Mouse (Mus musculus) frontal cortex, postnatal 36 days (tissue): Measurements from ENCODE around the gene Muc1.

Experiments
- DNase-seq, 2 experiments: peaks; one replicate each; pipeline ENCODE4 v3.0.0; 2022; ENCODE audit warnings: low spot score in 2 of 2

The Muc1 gene

DNA sequence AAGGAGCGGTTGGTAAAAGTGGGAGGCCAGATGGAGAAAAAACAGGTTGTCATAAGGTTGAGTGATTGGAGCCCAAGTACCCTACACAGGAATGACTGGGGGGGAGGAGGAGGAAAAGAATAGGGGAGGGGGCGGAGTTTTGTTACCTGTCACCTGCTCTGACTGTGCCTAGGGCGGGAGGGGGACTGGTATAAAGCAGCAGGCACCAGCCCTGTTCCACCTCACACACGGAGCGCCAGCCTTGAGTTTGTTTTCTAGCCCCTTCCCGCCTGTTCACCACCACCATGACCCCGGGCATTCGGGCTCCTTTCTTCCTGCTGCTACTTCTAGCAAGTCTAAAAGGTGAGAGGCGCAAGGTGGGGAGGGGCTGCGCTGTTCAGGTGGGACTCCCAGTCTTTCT, at the start of gene Muc1:
Muc1 (plus strand) TSS at position 222 of the 400 bp plus-strand sequence.
- DNase-seq, result no peak

DNA sequence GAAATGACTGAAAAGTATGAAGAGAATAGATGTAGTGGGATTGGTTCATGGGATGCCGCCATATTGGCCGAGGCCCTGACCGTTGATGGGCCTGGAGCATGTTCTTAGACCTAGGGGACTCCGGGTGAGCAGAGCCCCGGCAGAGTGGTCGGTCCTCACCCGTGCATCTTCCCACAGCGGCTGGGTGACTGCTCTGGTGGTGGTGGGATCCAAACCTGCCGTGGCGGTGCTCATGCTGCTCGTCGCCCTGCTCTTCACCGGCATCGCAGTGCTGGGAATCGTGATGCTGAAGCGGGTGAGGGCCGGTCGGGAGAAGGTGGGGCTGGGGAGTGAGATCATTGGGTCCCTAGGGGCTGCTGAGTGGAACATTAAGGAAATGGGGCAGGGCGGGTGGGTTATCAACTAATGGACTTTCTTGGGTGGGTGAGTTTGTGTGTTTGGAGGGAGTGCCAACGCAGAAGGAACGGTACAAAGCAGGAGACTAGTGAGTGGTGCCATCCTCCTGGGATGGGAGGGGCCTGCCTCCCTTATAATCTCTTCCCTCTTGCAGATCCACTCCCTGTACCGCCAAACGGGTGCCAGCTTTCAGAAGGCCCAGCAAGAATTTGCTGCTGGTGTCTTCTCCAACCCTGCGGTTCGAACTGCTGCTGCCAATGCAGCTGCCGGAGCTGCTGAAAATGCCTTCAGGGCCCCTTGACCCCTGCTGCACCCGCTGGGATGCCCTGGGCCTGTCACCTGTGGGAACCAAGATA, 46.9 kb upstream of the Muc1 start:
- DNase-seq, result no peak

DNA sequence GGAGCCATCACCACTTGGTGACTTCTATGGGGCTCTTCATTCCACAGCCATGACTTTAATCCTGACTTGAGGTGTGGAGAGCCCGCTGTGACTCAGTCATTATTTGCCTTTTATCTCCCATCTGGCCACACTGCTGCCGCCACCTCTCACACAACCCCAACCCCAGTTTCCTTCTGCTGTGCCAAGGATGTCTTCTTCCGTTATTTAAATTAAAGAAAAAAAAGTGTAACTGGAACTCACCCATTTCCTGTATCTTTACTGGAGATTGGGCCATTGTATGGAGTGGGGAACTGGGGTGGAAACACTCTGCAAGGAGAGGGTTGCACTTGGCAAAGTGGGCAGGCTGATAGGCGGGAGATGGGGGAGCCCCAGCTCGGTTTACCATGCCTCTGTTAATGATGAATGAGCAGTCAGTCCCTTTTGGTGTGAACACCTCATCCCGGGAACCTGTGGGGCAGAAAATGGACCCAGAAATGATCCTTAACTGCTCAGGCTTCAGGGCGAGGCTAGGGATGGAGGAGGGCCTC, 46.3 kb upstream of the Muc1 start:
- no peak for DNase-seq

DNA sequence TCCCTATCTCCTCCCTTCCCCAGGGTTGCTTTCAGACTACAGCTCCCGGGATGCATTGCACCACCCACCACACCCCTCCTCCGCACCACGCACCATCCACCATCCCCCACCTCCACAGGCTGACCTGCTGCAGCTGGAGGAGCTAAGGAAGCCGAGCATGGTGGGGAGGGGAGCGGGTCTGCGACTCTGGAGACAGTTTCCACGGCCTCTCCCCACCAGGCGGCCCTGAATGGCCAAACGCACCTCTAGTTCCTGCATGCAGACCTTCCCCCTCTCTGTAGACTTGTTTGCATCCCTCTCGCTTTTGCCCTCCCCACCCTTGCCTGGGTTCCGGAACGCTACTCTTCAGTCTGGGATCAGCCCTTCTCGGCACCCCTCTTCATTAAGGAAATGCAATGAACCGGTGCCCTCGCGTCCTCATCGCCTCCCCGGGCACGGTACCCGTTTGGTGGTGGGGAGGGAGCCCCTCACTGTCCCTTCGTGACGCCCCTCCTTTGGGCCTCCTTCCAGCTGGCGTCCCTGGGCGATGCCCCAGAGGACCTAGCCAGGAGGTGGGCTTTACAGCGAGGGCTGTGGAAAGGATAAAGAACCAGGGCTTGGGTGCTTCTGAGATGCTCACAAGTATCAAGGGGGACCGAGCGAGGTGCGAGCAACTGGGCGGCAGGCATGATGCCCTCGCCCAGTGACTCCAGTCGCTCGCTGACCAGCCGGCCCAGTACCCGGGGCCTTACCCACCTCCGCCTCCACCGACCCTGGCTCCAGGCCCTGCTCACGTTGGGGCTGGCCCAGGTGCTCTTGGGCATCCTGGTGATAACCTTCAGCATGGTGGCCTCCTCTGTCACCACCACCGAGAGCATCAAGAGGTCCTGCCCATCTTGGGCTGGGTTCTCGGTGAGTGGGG, 45.5 kb upstream of the Muc1 start, which contains the start of gene Fam189b:
Fam189b (plus strand) TSS at position 86 of the 901 bp plus-strand sequence.
- peak; percentile 94 to 95 for DNase-seq

DNA sequence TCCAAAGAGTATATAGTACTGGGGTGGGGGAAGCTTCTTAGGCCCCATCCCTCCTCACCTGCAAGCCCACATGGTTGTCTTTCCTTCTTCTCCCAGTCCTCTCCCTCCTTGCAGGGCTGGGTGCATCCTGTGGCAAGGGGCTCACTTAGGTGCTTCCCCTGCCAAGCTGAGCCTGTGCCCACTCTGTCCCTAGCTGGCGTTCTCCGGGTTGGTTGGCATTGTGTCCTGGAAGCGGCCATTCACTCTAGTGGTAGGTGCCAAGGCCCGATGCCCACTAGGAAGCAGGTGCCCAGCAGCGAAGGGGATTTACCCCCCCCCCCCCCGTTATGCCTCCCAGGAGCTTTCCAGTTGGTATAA, 44.9 kb upstream of the Muc1 start:
- DNase-seq, result peak; percentile 33 to 35

DNA sequence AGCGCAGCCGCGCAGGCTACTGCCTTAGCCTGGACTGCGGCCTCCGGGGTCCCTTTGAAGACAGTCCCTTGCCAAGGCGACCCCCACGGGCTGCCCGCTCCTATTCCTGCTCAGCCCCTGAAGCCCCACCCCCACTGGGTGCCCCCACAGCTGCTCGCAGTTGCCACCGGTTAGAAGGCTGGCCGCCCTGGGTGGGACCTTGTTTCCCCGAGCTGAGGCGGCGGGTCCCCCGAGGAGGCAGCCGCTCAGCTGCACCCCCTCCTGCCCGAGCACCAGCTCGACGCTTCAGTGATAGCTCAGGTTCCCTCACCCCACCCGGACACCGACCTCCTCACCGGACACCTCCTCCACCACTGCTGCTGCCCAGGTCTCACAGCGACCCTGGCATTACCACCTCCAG, 41.7 kb upstream of the Muc1 start:
- no peak for DNase-seq

DNA sequence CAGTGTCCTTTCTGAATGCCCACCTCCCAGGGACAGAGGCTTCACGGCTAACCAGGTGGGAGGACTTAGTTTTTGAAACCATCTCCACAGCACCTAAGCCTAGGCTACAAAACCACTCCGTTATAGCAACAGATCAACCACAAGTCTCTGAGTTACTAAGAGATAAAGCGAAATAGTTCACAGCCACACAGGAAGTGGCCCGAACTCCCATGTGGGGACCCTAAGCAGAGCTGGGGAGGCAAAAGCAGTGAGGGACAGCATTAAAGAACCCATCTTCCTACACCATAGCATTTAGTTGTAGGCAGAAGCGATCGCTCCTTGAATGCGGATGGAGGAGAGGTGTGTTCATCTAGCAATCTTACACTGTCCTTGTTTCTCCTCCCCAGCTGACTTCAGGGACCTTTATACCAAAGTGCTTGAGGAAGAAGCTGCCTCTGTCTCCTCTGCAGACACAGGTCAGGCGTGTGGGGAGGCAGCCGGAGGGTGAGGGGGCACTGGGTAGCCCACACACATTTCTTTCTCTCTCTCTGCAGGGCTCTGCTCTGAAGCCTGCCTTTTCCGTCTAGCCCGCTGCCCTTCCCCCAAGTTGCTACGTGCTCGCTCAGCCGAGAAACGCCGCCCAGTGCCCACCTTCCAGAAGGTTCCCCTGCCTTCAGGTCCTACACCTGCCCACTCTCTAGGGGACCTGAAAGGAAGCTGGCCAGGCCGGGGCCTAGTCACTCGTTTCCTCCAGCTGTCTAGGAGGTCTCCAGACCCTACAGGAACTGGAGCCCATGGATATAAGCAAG, 41.0 kb upstream of the Muc1 start:
- DNase-seq, result no peak

DNA sequence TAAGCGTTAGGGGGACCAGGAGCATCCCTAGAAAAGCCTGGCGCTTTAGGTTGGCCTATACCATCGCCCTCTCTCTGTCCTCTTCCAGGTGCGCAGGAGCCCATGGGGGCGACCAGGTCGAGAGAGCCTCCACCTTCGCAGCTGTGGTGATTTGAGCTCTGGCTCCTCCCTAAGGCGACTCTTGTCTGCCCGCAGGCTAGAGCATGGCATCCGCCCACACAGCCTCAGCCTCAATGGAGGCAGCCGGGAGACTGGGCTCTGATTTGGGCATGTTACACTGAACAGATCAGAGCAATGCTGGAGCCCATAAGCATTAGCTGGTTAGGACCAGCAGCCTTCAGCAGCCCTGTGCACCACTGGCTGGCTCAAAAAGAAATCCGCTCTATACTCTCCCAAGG, 40.4 kb upstream of the Muc1 start:
- no peak for DNase-seq

DNA sequence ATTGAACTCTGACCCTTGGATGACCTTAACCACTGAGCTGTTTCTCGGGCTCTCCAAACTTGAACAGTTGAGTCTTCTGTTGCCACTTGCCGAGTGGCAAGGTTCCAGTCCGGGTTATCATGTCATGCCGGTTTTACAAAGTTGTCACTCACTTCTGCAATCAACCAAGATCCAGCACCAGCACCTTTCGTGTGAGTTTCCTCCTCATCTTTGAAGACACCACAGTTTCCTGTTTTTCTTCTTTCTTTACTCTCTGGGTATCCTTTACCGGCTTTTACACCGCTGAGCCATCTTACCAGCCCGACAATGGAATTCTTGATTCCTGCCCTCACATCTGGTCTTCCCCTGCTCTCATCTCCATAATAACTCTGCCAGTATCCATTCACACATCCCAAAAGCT, 38.4 kb upstream of the Muc1 start:
- DNase-seq, result no peak

DNA sequence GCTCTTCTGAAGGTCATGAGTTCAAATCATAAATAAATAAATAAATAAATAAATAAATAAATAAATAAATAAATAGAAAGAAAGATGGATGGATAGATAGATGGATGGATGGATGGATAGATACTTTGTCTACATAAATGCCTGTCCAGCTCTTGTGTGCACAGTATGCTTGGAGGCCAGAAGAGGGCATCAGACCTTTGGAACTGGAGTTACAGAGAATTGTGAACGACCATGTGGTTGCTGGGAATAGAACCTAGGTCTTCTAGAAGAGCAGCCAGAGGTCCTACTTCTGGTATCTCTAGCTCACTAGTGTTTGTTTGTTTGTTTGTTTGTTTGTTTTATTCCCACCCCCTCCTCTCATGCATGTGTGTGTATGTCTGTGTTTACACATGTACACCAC, 35.5 kb upstream of the Muc1 start:
- no peak for DNase-seq

DNA sequence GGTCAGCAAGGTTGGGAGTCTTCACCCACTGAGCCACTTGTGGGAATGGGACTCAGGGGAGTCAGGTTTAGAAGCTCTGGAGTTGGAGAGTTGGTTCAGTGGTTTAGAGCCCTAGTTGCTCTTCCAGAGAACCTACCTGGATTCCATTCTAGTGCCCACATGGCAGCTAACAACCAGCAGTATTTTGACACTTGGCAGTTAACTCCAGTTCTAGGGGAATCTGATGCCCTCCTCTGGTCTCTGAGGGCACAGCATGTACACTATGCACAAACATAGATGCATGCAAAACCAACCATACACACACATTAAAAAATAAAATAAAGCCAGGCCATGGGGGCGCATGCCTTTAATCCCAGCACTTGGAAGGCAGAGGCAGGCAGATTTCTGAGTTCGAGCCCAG, 35.0 kb upstream of the Muc1 start:
- DNase-seq, result no peak

DNA sequence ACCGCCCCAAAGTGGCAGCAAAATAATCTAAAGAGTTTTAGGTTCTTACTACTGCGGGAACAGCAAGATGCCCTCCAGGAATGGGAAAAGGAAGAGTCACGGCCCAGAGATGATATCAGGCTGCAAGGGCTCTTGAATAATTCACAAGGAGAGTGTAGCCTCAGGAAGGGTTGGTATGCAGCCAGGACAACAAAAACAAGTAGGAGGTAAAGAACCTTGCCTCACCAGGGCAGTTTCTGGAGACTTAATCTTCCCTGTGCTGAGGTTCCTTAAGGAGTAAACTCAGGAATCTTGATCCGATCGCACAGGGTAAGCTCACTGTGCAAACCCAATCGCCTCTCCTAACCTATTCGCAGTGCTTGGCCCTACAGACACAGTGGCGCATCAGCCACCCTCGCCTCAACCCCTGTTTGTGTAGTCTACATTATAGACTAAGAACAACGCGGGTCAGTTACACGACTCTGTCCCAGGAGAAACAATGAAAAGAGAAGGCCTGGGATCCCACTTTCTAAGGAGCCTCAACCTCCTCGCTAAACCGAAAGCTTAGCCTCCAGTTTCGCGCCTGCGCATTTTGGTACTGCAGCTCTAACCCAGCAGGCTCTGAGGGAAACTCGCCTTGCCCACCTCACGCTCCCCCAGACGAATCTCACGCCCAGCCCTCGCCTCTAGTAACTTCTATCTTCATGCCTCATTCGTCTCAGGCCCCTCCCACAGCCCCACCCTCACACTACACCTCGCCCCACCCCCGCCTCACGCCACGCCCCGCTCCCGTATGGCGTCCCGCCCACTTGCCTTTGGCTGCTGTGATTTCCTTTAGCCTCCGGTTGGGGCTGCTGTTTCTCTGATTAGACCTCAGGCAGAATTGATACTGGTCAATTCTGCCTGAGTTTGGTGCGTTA, 32.6 kb upstream of the Muc1 start:
- peak; percentile 74 to 83 for DNase-seq

DNA sequence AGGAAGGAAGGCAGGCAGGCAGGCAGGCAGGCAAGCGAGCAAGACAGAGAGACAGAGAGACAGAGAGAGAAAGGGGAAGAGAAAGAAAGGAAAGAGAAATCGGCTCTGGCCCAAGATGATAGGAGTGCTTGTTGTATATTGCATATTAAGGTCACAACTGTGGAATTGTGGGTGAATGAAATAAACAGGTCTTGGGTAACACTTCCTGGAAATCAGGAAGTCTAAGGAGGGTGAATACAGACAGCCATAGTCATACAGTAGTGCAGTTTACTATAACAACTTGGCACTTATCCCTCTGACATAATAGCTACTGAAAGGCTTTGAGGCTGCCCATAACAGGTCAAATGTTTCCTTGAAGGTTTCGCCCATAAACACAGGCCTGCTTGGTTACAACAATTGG, 29.0 kb upstream of the Muc1 start:
- DNase-seq, result no peak

DNA sequence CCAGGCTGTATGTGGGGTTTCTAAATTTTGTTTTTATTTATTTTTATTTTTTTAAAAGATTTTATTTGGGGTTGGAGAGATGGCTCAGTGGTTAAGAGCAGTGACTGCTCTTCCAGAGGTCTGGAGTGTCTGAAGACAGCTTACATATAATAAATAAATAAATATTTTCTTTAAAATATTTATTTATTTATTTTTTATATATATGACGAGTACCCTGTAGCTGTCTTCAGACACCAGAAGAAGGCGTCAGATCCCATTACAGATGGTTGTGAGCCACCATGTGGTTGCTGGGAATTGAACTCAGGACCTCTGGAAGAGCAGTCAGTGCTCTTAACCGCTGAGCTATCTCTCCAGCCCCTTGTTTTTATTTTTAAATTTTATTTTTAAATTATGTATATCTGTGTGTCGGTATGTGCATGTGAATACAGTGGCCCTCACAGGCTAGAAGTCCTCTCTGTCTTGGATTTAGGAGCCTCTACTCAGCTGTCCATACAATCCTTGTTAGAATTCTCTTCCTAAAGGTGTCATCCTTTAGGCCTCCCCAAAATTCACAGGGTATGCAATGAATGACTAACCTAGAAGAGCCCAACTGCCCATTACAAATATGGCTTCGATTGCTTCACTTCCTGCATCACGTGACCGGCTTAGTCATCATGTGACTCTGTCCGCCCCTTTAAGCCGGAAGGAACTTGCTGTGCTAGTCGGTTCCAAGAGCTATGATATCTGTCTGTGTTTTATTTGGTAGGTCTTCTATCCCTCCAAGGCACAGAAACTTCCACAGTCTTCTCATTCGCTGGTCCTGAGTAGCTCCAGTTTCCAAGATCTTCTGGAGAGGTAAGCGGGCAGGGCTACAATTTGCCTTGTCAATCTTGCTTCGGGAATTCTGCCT, 26.4 kb upstream of the Muc1 start, which contains the start of gene Gba:
Gba (plus strand) TSS at position 676 of the 889 bp plus-strand sequence.
- peak; percentile 84 to 92 for DNase-seq

DNA sequence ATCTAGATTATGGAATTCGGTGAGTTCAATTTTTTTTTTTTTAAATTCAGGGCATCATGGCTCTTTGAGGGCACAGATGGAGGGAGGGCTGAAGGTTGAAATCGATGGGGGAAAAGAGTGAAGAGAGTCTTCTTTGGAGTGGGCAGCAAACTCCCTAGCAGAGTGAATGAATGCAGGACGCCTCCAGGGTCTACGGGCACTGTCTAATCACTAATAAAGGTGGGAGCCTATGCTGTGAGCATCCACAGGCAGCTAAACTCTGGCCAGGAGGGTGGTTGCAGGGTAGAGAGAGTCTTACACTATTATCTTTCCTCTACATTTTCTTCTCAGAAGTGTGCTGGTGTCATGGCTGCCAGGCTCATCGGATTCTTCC, 25.7 kb upstream of the Muc1 start:
- DNase-seq, result no peak

DNA sequence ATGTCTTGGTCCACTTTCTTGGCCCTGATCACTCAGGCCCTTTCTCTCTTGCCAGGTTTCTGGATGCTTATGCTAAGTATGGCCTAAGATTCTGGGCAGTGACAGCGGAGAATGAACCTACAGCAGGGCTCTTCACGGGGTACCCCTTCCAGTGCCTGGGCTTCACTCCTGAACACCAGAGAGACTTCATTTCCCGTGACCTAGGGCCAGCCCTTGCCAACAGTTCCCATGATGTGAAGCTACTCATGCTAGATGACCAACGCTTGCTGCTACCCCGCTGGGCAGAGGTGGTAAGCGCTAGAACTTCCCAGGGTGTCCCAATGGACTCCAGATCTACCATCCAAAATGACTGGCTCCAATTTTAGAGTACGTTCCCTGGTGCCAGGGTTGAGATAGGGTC, 22.8 kb upstream of the Muc1 start:
- DNase-seq, result no peak

DNA sequence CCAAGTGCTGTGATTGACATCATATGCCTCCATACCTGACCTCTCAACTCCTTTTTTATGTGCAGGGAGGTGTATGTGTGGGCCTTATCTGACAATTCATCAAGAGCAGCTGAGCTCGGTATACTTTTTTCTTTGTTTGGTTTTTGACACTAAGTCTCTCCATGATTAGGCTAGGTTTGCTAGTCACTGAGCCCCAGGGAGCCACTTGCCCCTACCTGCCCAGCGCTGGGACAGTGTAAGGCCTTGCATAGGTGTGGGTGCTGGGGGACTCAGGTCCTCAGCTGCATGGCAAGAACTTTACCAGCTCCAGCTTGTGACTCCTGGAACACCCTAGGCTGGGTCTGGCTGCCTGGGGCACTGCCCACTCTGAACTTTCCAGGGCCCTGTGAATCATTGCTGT, 22.2 kb upstream of the Muc1 start:
- no peak for DNase-seq

DNA sequence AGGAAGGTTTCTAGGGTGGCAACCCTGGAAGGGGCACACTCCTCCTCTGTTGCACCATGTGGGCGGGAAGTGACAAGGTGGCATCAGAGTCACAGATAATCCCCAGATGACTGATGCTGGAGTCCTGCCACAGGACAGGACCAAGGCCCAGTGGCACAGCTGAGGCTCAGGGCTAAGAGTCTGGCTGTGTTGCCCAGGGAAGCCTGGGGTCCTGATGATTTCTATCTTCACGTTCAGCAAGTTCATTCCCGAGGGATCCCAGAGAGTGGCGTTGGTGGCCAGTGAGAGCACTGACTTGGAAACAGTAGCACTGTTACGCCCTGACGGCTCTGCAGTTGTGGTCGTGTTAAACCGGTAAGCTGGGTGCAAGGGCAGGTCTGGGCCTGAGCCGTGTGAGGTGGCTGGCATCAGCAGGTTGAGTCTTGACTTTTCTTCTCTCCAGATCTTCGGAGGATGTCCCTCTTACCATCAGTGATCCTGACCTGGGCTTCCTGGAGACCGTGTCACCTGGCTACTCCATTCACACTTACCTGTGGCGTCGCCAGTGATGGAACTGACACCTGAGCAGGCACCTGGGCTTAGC, 20.7 kb upstream of the Muc1 start:
- DNase-seq, result no peak

DNA sequence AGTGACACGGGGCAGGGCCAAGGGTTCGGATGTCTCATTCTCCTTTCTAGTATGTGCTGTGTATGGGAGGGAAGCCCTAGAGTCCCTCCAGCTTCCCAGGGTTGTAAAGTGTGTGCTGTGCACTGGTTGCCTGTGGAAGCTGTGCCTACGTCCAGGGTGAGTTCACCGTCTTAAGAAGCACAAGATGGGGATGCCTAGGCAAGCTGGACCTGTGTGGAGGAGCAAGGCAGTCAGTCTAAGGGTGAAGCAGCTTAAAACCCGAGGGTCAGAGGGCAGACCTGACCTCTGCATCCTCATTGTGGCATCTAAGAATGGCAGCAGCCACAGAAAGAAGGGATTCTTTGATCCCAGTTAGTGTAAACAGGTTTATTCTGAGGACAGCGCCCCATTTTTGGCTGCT, 20.1 kb upstream of the Muc1 start:
- DNase-seq, result no peak

DNA sequence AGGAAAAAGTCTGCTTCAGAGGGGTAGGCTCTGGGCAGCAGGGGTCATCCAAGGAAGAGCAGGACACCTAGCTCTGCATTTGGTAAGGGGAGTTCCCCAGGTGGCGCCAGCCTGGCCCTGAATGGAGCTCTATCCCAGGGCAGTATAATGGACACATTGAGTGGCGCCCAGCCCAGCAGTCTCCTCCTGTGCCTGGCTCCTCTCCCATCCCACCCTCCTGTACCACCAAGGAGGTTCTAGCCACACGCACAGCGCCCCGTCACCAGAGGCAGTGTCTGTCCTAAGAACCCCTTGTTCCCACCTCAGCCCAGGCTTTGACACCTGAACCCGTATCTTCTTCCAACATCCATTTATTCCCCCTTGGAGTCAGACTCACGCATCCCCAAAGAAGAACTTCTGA, 19.1 kb upstream of the Muc1 start:
- DNase-seq, result no peak
